Mouse (Mus musculus): Measurements from ENCODE around the gene Ctnnbl1.

The Ctnnbl1 gene

GRCm38 (mm10) chr2:157768682-157769429 lies 31.7 kb downstream of the Ctnnbl1 start:
- no peak for TF ChIP-seq GATA4 (IDR thresholded peaks at IDR 0.05; ENCODE audit: insufficient replicate concordance, low read length)

- TF ChIP-seq GATA4 (IDR thresholded peaks at IDR 0.05; ENCODE audit: insufficient replicate concordance, low read length), result no peak
Observed at GRCm38 (mm10) chr2:157770761-157771160, 33.6 kb downstream of the Ctnnbl1 start.

GRCm38 (mm10) chr2:157773661-157774060 lies 36.5 kb downstream of the Ctnnbl1 start:
- no peak for TF ChIP-seq GATA4 (IDR thresholded peaks at IDR 0.05; ENCODE audit: insufficient replicate concordance, low read length)

GRCm38 (mm10) chr2:157775957-157776356 lies 38.8 kb downstream of the Ctnnbl1 start:
- TF ChIP-seq GATA4 (IDR thresholded peaks at IDR 0.05; ENCODE audit: insufficient replicate concordance, low read length), result no peak

- TF ChIP-seq GATA4 (IDR thresholded peaks at IDR 0.05; ENCODE audit: insufficient replicate concordance, low read length), result no peak
Observed at GRCm38 (mm10) chr2:157780956-157781355, 43.8 kb downstream of the Ctnnbl1 start.

GRCm38 (mm10) chr2:157783152-157783551 lies 46.0 kb downstream of the Ctnnbl1 start:
- TF ChIP-seq GATA4 (IDR thresholded peaks at IDR 0.05; ENCODE audit: insufficient replicate concordance, low read length), result no peak

- no peak for TF ChIP-seq GATA4 (IDR thresholded peaks at IDR 0.05; ENCODE audit: insufficient replicate concordance, low read length)
Observed at GRCm38 (mm10) chr2:157784238-157784637, 47.0 kb downstream of the Ctnnbl1 start.

GRCm38 (mm10) chr2:157784647-157785046 lies 47.4 kb downstream of the Ctnnbl1 start:
- TF ChIP-seq GATA4 (IDR thresholded peaks at IDR 0.05; ENCODE audit: insufficient replicate concordance, low read length), result no peak

GRCm38 (mm10) chr2:157789226-157789625 lies 52.0 kb downstream of the Ctnnbl1 start:
- TF ChIP-seq GATA4 (IDR thresholded peaks at IDR 0.05; ENCODE audit: insufficient replicate concordance, low read length), result no peak

GRCm38 (mm10) chr2:157790836-157791495 lies 53.8 kb downstream of the Ctnnbl1 start:
- no peak for TF ChIP-seq GATA4 (IDR thresholded peaks at IDR 0.05; ENCODE audit: insufficient replicate concordance, low read length)

GRCm38 (mm10) chr2:157791528-157792162 lies 54.4 kb downstream of the Ctnnbl1 start:
- TF ChIP-seq GATA4 (IDR thresholded peaks at IDR 0.05; ENCODE audit: insufficient replicate concordance, low read length), result no peak

- TF ChIP-seq GATA4 (IDR thresholded peaks at IDR 0.05; ENCODE audit: insufficient replicate concordance, low read length), result no peak
Observed at GRCm38 (mm10) chr2:157792840-157793552, 55.8 kb downstream of the Ctnnbl1 start.

- TF ChIP-seq GATA4 (IDR thresholded peaks at IDR 0.05; ENCODE audit: insufficient replicate concordance, low read length), result no peak
Observed at GRCm38 (mm10) chr2:157793851-157794332, 56.7 kb downstream of the Ctnnbl1 start.

- no peak for TF ChIP-seq GATA4 (IDR thresholded peaks at IDR 0.05; ENCODE audit: insufficient replicate concordance, low read length)
Observed at GRCm38 (mm10) chr2:157795627-157796423, 58.6 kb downstream of the Ctnnbl1 start.
